Mouse (Mus musculus) adrenal gland, adult 8-10 months (tissue): ENCODE data around the gene Dctn2. TPM values are rescaled to one million over a fixed set of nuclear protein-coding genes. Genes with fewer than 3 reads are reported as not detected.

Experiments
- DNase-seq: peaks from one replicate; pipeline ENCODE4 v3.0.0; 2022
- total RNA-seq, 4 experiments: library from RNA; stranded (reverse); gene quantifications; 2 replicates each; pipeline ENCODE4 v1.2.4; 2022

Dctn2 gene
- total RNA-seq = 100 to 1,000 TPM; 175 to 202 (median 198) TPM

- DNase-seq = peak; percentile 96
These were observed at the start of gene Dctn2 for GRCm38 (mm10) chr10:127266112-127267091. Gene Dctn2 (plus strand): TSS chr10:127266368.

- DNase-seq = no peak
These were observed 49.7 kb upstream of the Dctn2 start for GRCm38 (mm10) chr10:127216456-127216855.

- no peak for DNase-seq
These were observed 49.0 kb upstream of the Dctn2 start for GRCm38 (mm10) chr10:127217177-127217576.

GRCm38 (mm10) chr10:127218339-127218738 is 47.8 kb upstream of the Dctn2 start:
- no peak for DNase-seq

GRCm38 (mm10) chr10:127225213-127225612 is 41.0 kb upstream of the Dctn2 start:
- DNase-seq = no peak

GRCm38 (mm10) chr10:127225732-127226131 is 40.4 kb upstream of the Dctn2 start:
- no peak for DNase-seq

GRCm38 (mm10) chr10:127226318-127226895 is 39.8 kb upstream of the Dctn2 start:
- DNase-seq = peak; percentile 31

GRCm38 (mm10) chr10:127227163-127227562 is 39.0 kb upstream of the Dctn2 start:
- DNase-seq = no peak

GRCm38 (mm10) chr10:127228897-127229296 is 37.3 kb upstream of the Dctn2 start:
- DNase-seq = no peak

GRCm38 (mm10) chr10:127230693-127231092 is 35.5 kb upstream of the Dctn2 start:
- no peak for DNase-seq

- no peak for DNase-seq
These were observed 34.4 kb upstream of the Dctn2 start for GRCm38 (mm10) chr10:127231741-127232140.

- no peak for DNase-seq
These were observed 33.0 kb upstream of the Dctn2 start for GRCm38 (mm10) chr10:127233141-127233540.

- DNase-seq = no peak
These were observed 29.6 kb upstream of the Dctn2 start for GRCm38 (mm10) chr10:127236541-127236940.

- no peak for DNase-seq
These were observed 27.8 kb upstream of the Dctn2 start for GRCm38 (mm10) chr10:127238241-127238824.

- DNase-seq = no peak
These were observed 15.4 kb upstream of the Dctn2 start for GRCm38 (mm10) chr10:127250810-127251209.

GRCm38 (mm10) chr10:127255625-127256345 is 10.4 kb upstream of the Dctn2 start:
- DNase-seq = peak; percentile 37

GRCm38 (mm10) chr10:127257790-127258189 is 8.4 kb upstream of the Dctn2 start:
- no peak for DNase-seq

GRCm38 (mm10) chr10:127258489-127258888 is 7.7 kb upstream of the Dctn2 start:
- DNase-seq = no peak

GRCm38 (mm10) chr10:127261706-127262547 is 4.2 kb upstream of the Dctn2 start:
- no peak for DNase-seq

GRCm38 (mm10) chr10:127262548-127263398 is 3.4 kb upstream of the Dctn2 start, which contains the start of gene Kif5a:
Gene Kif5a (minus strand): TSS chr10:127263348.
- no peak for DNase-seq

- no peak for DNase-seq
These were observed 2.5 kb upstream of the Dctn2 start for GRCm38 (mm10) chr10:127263631-127264030.
